Mouse (Mus musculus): ENCODE results near the gene Pbx4.
A peak's percentile ranks its signal among the peaks of the same experiment; 100 is the strongest.

Pbx4 gene

GRCm38 (mm10) chr8:69832298-69832853 lies at the start of gene Pbx4:
Pbx4 (plus strand) TSS chr8:69832491.
- Histone ChIP-seq H3K4me3 (replicated peaks; ENCODE audit: low read length) (peak within 1 kb of the TSS; percentile 97), H3K36me3 (ENCODE audit: insufficient read depth, low read length) (peaks cover 6% of the 10 kb centered on the region), H3K9me3 (ENCODE audit: low read length) (no peaks in the 10 kb centered on the region), H3K27me3 (ENCODE audit: insufficient read depth, low read length) (no peaks in the 10 kb centered on the region; the same call in 1 of the 2 replicates), H3K4me1 (replicated peaks; ENCODE audit: low read depth, low read length) (peaks cover 16% of the 10 kb centered on the region)
- TF ChIP-seq NANOG (IDR thresholded peaks at IDR 0.05; ENCODE audit: borderline replicate concordance, low read length): no peak
- TF ChIP-seq CTCF (conservative IDR thresholded peaks at IDR 0.05; ENCODE audit: low read length): no peak
- TF ChIP-seq POU5F1 (IDR thresholded peaks at IDR 0.05; ENCODE audit: borderline replicate concordance, low read length): no peak

- no peaks in the 10 kb centered on the region for H3K27me3 ChIP-seq (ENCODE audit: insufficient read depth, low read length)
- H3K9me3 ChIP-seq (ENCODE audit: low read length): no peaks in the 10 kb centered on the region
- no peak overlapping the region for H3K4me3 ChIP-seq (replicated peaks; ENCODE audit: low read length)
- peaks cover 21% of the 10 kb centered on the region for H3K36me3 ChIP-seq (ENCODE audit: insufficient read depth, low read length)
- no peak for TF ChIP-seq POU5F1 (IDR thresholded peaks at IDR 0.05; ENCODE audit: borderline replicate concordance, low read length)
- TF ChIP-seq NANOG (IDR thresholded peaks at IDR 0.05; ENCODE audit: borderline replicate concordance, low read length): no peak
- TF ChIP-seq CTCF (conservative IDR thresholded peaks at IDR 0.05; ENCODE audit: low read length): no peak
- peaks cover 38% of the 10 kb centered on the region for H3K4me1 ChIP-seq (replicated peaks; ENCODE audit: low read depth, low read length)
These were observed 43.2 kb upstream of the Pbx4 start for GRCm38 (mm10) chr8:69789105-69789504.

DNA sequence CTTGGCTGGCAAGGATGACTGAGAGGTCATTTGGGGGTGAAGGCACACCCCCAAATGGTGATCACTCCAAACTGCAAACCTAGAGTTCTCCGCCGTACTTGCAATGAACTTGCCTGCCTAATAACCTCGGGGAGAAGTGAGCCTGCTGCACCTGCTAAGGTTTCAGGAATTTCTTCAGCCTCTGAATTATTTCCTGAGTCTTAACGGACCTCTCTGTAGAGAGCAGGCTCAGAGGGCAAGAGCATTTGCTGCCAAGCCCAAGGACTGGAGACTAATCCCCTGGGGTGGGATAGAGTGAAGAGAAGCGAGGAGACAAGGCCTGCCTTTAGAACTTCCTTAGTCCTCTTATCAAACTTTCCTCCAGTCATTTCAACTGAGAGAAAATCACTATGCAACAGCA lies 42.6 kb upstream of the Pbx4 start:
- Histone ChIP-seq H3K36me3 (ENCODE audit: insufficient read depth, low read length) (peaks cover 27% of the 10 kb centered on the region), H3K27me3 (ENCODE audit: insufficient read depth, low read length) (no peaks in the 10 kb centered on the region), H3K4me1 (replicated peaks; ENCODE audit: low read depth, low read length) (peaks cover 40% of the 10 kb centered on the region), H3K4me3 (replicated peaks; ENCODE audit: low read length) (peak overlapping the region; percentile 96), H3K9me3 (ENCODE audit: low read length) (no peaks in the 10 kb centered on the region)
- TF ChIP-seq CTCF (conservative IDR thresholded peaks at IDR 0.05; ENCODE audit: low read length): no peak
- no peak for TF ChIP-seq POU5F1 (IDR thresholded peaks at IDR 0.05; ENCODE audit: borderline replicate concordance, low read length)
- no peak for TF ChIP-seq NANOG (IDR thresholded peaks at IDR 0.05; ENCODE audit: borderline replicate concordance, low read length)

GRCm38 (mm10) chr8:69790364-69790763 lies 41.9 kb upstream of the Pbx4 start:
- no peaks in the 10 kb centered on the region for H3K27me3 ChIP-seq (ENCODE audit: insufficient read depth, low read length)
- no peaks in the 10 kb centered on the region for H3K9me3 ChIP-seq (ENCODE audit: low read length)
- TF ChIP-seq CTCF (conservative IDR thresholded peaks at IDR 0.05; ENCODE audit: low read length) (no peak), NANOG (IDR thresholded peaks at IDR 0.05; ENCODE audit: borderline replicate concordance, low read length) (no peak), POU5F1 (IDR thresholded peaks at IDR 0.05; ENCODE audit: borderline replicate concordance, low read length) (no peak)
- H3K4me3 ChIP-seq (replicated peaks; ENCODE audit: low read length): peak overlapping the region; percentile 96
- H3K36me3 ChIP-seq (ENCODE audit: insufficient read depth, low read length): peaks cover 33% of the 10 kb centered on the region
- peaks cover 40% of the 10 kb centered on the region for H3K4me1 ChIP-seq (replicated peaks; ENCODE audit: low read depth, low read length)

- Histone ChIP-seq H3K27me3 (ENCODE audit: insufficient read depth, low read length) (no peaks in the 10 kb centered on the region), H3K36me3 (ENCODE audit: insufficient read depth, low read length) (peaks cover 38% of the 10 kb centered on the region), H3K4me3 (replicated peaks; ENCODE audit: low read length) (peak within 1 kb of the TSS; percentile 96), H3K4me1 (replicated peaks; ENCODE audit: low read depth, low read length) (peaks cover 40% of the 10 kb centered on the region), H3K9me3 (ENCODE audit: low read length) (no peaks in the 10 kb centered on the region)
- TF ChIP-seq NANOG (IDR thresholded peaks at IDR 0.05; ENCODE audit: borderline replicate concordance, low read length) (no peak), CTCF (conservative IDR thresholded peaks at IDR 0.05; ENCODE audit: low read length) (no peak), POU5F1 (IDR thresholded peaks at IDR 0.05; ENCODE audit: borderline replicate concordance, low read length) (no peak)
These were observed 41.4 kb upstream of the Pbx4 start, which contains the start of the genes Atp13a1 and Zfp866 for GRCm38 (mm10) chr8:69790773-69791367. Atp13a1 (plus strand) TSS chr8:69791163. Zfp866 (minus strand) TSS chr8:69791178.

GRCm38 (mm10) chr8:69791415-69792068 lies 40.7 kb upstream of the Pbx4 start:
- TF ChIP-seq POU5F1 (IDR thresholded peaks at IDR 0.05; ENCODE audit: borderline replicate concordance, low read length) (no peak), CTCF (conservative IDR thresholded peaks at IDR 0.05; ENCODE audit: low read length) (no peak), NANOG (IDR thresholded peaks at IDR 0.05; ENCODE audit: borderline replicate concordance, low read length) (no peak)

GRCm38 (mm10) chr8:69793666-69794065 lies 38.6 kb upstream of the Pbx4 start:
- no peak overlapping the region for H3K4me3 ChIP-seq (replicated peaks; ENCODE audit: low read length)
- TF ChIP-seq NANOG (IDR thresholded peaks at IDR 0.05; ENCODE audit: borderline replicate concordance, low read length) (no peak), CTCF (conservative IDR thresholded peaks at IDR 0.05; ENCODE audit: low read length) (no peak), POU5F1 (IDR thresholded peaks at IDR 0.05; ENCODE audit: borderline replicate concordance, low read length) (no peak)
- peaks cover 47% of the 10 kb centered on the region for H3K4me1 ChIP-seq (replicated peaks; ENCODE audit: low read depth, low read length)
- H3K36me3 ChIP-seq (ENCODE audit: insufficient read depth, low read length): peaks cover 66% of the 10 kb centered on the region
- no peaks in the 10 kb centered on the region for H3K9me3 ChIP-seq (ENCODE audit: low read length)
- H3K27me3 ChIP-seq (ENCODE audit: insufficient read depth, low read length): no peaks in the 10 kb centered on the region

More at GRCm38 (mm10) chr8:69791415-69792068, 40.7 kb upstream of the Pbx4 start:
- no peaks in the 10 kb centered on the region for H3K27me3 ChIP-seq (ENCODE audit: insufficient read depth, low read length)
- peaks cover 41% of the 10 kb centered on the region for H3K4me1 ChIP-seq (replicated peaks; ENCODE audit: low read depth, low read length)
- peaks cover 45% of the 10 kb centered on the region for H3K36me3 ChIP-seq (ENCODE audit: insufficient read depth, low read length)
- peak overlapping the region; percentile 96 for H3K4me3 ChIP-seq (replicated peaks; ENCODE audit: low read length)
- H3K9me3 ChIP-seq (ENCODE audit: low read length): no peaks in the 10 kb centered on the region

DNA sequence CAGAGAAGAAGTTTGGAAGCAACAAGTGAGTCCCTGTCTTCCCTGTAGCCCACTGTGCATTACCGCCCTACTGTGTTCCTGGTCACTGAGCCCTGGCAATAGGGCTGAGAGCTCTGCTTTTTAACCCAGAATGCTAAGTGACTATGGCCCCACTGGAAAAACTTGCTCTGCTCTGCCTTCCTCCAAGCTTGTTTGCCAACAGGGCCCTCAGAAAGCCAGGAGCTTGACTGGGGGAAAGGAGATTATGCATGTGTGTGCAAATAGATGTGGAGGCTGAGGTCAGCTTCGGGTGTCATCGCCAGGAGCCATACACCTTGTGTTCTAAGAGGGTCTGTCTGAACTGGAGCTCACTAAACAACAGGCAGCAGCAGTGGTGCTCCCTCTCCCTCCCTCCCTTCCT lies 38.2 kb upstream of the Pbx4 start:
- Histone ChIP-seq H3K4me3 (replicated peaks; ENCODE audit: low read length) (no peak overlapping the region), H3K4me1 (replicated peaks; ENCODE audit: low read depth, low read length) (peaks cover 45% of the 10 kb centered on the region), H3K27me3 (ENCODE audit: insufficient read depth, low read length) (no peaks in the 10 kb centered on the region), H3K9me3 (ENCODE audit: low read length) (no peaks in the 10 kb centered on the region), H3K36me3 (ENCODE audit: insufficient read depth, low read length) (peaks cover 71% of the 10 kb centered on the region)
- TF ChIP-seq NANOG (IDR thresholded peaks at IDR 0.05; ENCODE audit: borderline replicate concordance, low read length) (no peak), POU5F1 (IDR thresholded peaks at IDR 0.05; ENCODE audit: borderline replicate concordance, low read length) (no peak), CTCF (conservative IDR thresholded peaks at IDR 0.05; ENCODE audit: low read length) (no peak)

All from E14TG2a.4 (cell line).